Mouse (Mus musculus) telencephalon, adult 2 months (tissue): ENCODE results near the gene Med17.
"Not testable (repeated sequence)": the region's sequence is repeated elsewhere in the genome, so short reads cannot be mapped to it uniquely, and the experiment has no call there.

ENCODE experiments used
- DNase-seq: peaks from one replicate; pipeline ENCODE4 v3.0.0-alpha.2; 2011; ENCODE audit warnings: low read depth, low spot score

Med17 gene

DNA sequence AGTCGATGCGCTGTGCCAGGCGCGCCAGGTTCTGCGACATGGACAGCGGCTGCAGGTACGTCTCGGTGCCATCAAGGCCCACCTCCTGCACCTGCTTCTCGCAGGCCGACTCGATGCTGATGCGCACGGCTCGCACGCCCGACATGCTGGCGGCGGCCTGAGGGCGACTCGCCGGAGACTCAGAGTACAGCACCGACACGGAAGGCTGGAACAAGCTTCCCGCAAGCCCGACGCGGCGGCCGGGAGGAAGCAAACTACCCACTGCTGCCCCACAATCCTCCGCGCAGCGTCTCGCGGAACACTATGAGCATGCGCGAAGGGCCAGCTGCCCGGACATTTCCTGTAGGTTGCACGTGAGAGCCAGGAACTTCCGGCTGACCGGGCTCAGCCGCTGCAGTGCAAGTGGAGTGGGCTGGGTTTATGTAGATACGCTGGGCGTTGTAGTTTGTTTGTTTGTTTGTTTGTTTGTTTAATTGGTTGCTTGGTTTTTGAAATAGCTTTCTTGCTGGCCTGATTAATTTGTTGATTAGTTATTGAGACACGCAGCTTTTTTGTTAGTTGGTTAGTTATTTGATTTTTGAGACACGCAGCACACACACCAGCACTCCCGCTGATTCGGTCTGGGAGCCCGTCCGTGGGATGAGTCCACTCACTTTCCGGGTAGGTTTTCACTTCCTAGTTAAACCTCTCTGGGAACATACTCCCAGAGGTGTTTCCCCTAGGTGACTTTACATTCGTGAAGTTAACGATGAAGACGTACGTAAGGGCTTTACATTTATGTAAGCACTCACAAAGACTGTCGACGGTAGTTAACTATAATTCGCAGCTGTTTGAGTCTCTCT, at the start of gene Med17:
Med17 (minus strand) TSS at position 283 of the 842 bp plus-strand sequence.
- DNase-seq: peak; percentile 94

DNA sequence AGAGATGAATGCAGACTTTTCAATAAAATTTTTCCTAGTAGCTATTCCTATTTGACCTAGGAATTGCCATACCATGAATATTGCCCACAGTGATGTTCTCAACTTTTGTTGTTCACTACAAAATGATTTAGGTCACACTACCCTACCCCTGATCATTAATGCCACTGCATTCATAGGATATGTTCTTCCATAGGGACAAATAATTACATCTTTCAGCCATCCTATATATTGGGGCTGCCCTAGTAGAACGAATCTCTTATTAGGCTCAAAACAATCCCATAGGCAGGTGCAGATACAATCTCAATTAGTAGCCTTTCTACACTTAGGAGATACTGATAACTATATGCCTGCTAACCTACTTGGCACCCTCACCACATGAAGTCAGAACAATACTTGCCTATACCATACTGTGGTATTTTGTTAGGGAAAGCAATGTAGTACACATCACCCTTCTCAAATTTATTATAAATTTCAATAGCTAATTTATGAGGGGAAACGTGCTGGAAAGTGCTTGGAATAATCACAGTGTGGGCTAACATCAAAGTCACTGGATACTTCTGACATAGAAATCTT, 38.5 kb upstream of the Med17 start:
- DNase-seq: no peak

DNA sequence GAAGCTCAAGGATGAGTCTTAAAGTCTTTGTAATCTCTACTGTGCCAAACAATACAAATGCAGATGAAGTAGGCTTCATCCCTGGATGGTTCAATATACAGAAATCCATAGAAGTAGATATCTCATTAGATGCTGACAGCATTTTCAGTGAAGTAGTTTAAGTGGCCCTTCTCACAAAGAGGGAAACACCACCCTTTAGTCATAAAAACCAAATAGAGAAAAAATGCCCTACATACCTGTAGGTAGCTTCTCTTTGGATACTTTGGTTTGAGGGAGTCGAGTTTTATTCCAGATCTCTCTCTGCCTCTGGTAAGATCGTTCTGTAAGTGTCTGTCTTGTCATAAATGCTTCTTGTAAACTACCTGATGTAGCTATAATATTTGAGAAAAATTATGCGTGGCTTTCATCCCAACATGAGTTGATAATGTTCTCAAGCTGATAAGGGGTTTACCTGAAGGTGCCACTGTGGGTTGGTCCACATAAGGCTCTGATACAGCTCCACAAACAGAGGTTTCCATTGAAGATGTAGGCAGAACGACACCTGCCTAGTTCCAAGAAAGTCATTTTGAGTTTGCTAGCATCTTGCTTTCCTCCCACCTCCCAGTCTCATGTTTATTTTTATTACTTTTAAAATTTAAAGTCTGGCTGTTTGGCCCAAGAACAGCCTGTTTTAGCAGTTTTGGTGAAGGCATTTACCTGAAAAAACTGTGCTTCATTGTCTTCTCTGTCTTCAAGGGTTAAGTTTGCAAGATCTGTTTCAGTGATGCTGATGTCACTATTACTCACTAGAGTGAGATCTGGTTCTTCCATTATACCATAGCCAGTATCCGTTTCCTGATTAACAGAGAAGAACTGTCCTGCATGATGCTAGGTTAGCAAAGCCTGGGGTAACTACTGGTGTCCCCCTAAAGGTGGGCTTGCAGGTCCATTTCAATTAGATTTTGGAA, 37.8 kb upstream of the Med17 start:
- DNase-seq: no peak

DNA sequence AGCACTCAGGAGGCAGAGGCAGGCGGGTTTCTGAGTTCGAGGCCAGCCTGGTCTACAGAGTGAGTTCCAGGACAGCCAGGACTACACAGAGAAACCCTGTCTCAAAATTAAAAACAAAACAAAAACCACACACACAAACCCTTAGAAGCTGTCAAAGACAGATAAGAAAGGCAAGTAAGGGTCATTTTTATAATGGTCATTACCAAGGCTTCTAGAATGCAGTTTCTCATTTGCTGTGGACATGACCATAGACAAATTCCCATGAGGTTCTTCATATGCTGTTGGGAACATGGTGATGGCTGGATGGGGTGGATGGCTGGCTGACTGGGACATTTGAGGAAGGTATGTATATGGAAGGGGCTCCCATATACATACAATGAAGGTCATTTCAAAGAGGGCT, 36.6 kb upstream of the Med17 start:
- DNase-seq: not testable (repeated sequence)

DNA sequence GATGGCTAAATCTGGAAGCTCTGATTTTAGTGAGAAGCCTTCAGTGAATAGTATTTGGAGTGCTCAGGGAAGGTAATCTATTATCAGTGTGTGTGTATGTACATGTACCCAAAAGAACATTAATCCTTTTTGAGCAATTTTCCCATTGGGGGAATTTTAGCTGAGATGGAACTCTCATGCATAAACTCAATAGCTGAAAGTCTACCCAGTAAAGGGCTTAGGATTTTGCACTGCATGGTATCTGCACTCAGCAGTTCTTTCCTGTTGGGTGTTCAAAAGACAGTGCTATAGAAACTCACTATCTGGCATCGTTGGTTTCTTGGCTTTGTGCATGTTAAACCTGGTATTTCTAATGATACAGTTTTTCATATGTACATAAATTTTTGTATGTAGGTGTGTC, 34.9 kb upstream of the Med17 start:
- DNase-seq: no peak

DNA sequence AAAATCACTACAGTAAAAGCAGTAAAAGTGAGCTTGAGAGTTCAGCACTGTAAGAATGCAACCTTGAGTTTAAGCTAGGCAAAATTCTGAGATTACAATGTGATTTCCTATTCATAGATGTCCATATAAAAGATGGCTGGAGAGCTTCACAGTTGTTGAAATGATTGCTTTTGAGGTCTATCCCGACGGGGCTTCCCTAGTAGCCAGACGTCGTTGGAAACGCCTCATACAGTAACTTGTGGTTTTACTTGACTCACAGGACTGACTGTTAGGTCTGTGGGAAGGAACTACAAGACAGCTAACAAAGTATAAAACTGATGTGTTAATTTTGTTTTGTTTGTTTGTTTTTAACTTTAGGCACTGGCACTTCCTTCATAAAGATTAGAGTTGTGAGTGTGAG, 33.9 kb upstream of the Med17 start:
- no peak for DNase-seq

DNA sequence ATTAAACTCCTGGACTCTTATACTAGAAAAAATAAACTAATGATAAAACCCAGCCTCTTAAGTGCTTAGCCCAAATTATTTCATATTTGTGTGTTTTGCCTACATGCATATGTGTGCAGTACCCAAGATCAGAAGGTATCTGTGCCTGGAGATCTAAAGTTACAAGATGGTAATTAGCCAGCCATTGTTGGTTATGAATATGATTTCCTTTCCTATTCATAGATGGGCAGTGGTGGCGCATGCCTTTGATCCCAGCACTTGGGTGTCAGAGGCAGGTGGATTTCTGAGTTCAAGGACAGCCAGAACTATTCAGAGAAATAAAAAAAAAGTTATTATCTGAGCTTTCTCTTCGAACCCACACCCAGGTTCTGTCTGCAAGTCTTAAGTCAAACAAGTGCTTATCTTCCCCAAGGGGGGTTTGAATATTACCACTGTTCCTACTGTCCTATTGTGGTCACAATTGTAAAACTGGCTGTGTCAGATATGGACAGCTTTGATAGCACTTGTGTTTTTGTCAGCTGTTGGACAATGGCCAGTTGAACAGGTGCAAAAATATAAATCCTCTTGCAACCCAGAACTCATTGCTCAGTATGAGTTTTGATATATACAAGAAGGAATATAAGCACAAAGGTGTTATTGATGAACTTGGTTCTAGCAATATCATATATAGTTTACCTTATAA, 32.5 kb upstream of the Med17 start:
- no peak for DNase-seq

DNA sequence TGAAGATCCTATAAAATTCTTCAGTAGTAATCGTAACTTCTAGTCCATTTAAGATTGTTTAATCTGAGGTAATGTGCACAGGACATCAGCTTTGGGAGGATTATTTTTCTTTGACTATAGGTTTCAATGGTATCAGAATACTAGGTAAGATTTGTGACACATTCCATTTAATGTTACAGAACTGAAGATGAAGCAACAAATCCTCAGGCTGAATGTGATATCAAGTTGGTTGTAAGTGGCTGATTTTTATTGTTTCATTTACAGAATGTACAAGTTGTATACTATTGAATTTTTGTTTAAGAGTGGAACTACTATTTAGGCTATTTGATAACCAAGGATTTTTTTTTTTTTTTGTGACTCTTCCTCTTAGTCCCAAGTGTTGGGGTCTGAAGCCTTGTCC, 30.4 kb upstream of the Med17 start:
- no peak for DNase-seq

DNA sequence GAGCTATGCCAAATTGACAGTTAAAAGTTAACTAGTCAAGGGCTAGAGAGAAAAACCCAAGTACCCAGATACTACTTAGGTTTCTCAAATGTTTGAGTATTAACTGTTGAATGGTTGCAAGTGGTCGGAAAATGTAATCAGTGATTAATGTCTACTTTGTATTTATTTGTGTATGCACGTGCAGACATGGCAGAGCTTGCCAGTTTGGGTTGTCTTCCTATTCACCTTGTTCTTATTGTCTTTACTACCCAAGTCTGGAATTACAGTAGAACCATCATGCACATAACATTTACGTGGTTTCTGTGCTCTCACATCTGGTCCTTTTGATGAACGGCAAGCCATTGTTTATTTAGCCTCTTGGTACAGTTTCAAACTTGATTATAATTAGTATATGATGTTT, 29.7 kb upstream of the Med17 start:
- DNase-seq: no peak

DNA sequence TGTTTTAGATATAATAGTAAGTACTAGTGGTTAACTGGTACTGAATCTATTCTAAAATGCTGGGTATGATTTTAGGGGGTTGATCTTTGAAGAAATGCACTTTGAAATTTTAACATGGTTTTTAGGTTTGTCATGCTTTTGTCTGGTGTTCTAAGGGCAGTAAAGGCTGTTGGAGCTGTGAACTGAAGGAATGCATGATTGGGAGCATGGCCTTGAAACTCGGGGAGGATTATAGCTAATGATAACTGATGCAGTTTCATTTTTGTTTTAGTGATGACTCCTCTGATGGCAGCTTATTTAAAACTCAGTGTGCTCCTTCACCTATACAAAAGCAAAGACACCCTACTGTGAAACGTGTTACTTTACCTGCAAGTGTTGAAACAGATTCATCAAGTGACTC, 28.5 kb upstream of the Med17 start:
- no peak for DNase-seq

DNA sequence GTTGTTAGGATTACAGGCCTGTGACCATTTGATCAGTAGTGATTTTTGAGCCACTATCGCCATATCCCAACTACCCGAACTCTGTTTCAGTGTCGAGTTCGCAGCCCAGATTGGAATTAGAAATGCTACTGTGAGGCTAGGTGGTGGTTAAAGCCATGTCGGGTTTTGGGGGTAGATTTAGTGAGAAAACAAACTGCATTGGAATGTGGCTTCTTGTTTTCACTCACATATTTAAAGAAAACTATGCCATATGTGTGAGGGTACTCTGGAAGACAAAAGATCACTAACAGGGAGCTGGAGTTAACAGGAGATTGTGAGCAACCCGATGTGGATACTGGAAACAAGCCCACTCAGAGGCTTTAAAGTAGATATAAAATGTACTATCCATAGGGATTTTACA, 27.5 kb upstream of the Med17 start:
- DNase-seq: no peak

DNA sequence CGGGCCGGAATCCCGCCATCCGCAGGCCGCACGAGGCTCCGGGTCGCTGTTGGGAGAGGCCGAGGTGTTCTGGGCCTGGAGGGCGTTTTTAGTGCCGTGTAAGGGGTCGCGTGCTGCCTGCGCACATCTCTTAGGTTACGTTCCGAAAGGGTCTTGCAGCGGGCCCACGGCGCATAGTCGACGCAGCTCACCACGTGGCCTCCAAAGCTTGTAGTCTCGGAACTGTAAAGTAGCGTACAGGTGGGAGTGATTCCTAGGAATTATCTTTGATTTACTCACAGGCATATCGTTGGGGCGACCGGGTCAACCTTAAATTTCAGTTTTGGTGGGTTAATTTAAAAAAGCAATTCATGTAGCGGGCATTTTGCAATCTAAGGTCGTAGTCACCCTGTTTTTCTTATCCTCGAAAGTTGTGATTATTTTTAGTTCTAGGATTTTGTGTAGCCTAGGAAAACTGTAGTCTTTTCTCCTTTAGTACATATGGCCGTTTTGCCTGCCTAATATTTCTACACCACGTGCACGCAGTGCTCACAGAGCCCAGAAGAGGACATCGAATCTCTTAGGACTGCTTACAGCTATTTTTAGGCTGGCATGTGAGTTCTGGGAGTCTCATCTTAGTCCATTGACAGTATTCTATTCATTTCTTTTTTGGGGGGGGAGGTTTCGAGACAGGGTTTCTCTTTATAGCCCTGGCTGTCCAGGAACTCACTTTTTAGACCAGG, 26.8 kb upstream of the Med17 start, which contains the start of gene 4931406C07Rik:
4931406C07Rik (minus strand) TSS at position 51 of the 722 bp plus-strand sequence.
- no peak for DNase-seq

DNA sequence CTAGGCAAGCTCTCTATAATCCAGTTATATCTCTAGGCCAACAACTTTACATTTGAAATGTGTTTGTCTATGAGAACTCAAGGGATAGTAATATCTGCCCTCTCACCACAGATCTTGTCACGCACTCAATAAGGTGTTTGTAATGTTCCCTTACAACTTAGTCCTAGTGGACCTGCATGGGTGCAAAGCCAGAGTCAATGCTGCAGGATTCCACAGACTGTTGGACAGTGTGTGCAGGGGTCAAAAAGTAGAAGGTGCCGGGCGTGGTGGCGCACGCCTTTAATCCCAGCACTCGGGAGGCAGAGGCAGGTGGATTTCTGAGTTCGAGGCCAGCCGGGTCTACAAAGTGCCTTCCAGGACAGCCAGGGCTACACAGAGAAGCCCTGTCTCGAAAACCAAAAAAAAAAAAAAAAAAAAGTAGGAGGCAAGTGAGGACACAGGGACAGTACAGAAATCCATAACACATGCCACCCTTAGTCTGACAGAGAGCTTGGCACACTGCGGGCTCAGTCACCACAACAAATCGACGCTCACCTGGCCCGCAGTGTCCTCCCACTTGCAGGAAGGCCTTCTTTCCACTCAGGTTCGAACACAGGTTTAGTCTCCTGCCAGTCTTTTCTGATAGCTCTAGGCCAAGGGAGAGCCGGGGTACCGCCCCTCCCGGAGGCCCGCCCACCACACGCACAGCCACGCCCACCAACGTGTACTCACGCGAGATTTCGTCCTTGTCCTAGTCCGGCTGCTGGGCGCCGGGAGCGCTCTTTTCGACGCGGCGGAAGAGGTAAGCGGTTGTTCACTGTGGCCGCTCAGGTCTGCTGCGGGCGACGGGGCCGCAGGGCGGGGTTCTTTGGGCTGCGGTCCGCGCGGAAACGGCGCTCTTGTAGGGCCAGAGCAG, 26.0 kb upstream of the Med17 start, which contains the start of gene Taf1d:
Taf1d (plus strand) TSS at position 712 of the 895 bp plus-strand sequence.
- peak; percentile 81 for DNase-seq

DNA sequence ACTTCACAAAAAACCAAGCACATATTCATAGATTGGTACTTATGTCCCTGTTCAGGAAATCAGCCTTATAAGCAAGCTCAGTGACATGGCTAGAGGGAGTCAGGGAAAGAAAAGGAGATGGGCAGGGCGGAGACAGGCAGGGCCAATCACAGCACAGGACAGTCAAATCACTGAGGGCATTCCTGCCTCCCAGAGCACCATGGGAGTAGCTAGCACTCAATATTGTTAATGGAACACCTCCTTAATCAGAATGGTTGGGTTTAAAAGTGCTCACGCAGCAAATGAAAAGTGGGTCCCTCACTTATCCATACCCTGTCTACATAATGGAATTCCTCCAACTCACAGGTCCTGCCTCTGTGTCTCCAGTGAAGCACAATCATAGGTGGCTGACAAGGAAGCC, 23.1 kb upstream of the Med17 start:
- DNase-seq: no peak

DNA sequence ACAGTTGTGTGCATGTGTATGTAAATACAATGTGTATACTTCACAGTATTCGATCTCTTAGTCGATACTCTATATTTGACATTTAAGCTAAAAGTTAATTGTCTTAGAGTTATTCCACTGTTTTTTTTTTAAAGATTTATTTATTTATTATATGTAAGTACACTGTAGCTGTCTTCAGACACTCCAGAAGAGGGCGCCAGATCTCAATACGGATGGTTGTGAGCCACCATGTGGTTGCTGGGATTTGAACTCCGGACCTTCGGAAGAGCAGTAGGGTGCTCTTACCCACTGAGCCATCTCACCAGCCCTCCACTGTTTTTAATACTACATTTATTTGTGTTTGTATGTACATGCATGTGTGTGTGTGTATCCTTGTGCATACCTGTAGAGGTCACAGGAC, 22.3 kb upstream of the Med17 start:
- DNase-seq: not testable (repeated sequence)

DNA sequence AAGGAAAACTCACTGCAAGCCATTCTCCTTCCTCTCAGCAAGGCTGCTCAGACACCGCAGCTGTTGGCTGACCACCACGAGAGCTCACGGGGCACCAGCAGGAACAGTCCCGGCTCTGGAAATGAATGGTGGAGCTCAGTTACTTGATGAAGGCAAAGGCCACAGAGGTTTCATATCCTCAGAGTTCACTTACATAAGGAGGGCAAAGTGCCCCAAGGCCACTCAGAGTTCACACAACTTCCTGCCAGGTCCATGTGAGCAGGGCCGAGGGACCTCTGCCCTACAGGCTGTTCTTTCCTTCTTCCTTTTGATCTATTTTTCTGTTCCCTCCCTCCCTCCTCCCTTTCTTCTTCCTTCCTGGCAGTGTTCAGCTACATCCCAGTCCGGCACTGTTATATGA, 21.7 kb upstream of the Med17 start:
- DNase-seq: no peak

DNA sequence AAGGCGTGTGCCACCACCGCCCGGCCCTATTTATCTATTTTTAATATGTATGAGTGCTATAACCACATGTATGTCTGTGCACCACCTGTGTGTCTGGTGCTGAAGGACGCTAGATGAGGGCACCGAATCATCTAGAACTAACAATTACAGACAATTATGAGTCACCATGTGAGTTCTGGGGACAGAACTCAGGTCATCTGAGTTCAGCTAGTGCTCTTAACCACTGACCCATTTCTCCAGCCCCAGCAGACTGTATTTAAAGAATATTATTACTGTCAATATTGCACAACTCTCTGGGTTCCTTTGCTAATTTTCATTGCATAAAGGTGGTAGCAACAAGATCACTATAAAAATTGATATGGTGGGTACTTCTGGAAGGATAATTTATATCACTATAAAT, 20.3 kb upstream of the Med17 start:
- DNase-seq: no peak

DNA sequence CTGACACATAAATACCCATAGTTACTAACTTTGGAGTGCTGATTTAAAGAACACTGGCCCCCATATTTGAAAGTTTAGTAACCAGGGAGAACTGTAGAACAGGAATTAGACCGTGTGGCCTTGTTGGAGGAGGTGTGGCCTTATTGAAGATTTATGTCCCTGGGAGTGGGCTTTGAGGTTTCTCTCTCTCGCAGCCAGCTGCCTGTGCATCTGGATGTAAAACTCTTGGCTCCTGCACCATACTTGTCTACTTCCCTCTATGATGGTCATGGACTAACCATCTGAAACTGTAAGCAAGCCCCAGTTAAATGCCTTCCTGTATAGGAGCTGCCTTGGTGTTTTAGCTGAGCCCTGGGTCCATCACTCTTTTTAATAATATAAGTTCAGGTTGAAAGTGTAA, 18.7 kb upstream of the Med17 start:
- DNase-seq: no peak

DNA sequence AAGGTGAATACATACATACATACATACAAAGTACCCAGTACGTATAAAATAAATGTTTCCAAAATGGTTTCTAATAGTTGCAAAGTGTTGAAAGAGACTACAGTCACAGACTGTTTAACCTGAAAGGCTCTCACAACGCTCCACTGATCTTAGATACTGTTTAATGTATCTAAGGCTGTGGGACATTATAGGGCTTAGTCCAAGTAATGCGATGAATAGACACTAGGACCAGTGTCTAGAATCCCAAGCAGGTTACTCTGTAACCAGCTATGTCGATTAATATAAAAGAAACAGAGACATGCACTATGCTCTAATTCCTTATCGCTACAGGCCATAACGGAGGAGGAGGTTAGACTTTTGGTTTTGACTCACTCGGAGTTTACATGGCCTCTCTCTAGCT, 17.4 kb upstream of the Med17 start:
- DNase-seq: no peak

DNA sequence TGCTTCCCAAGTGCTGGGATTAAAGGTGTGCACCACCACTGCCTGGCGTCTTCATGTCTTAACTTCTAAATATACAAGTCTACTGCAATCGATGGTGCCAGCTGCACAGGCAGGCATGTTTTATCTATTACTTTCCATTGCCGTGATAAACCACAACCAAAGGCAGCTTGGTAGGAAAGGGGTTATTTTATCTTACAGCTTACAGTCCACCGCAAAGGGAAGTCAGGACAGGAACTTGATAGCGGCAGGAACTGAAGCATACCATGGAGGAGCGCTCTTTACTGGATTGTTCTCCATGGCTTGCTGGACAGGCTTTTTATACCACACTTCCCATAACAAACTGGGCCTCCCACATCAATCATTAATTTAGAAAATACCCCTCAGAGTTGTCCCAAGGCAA, 9.5 kb upstream of the Med17 start:
- DNase-seq: no peak
